Mouse (Mus musculus): Measurements from ENCODE around the gene Best1. TPM values are rescaled to one million over a fixed set of nuclear protein-coding genes. Genes with fewer than 3 reads are reported as not detected.

The Best1 gene
- total and polyA plus RNA-seq, 2 experiments from 2014 or later: 2.9 to 4.1 TPM

DNA sequence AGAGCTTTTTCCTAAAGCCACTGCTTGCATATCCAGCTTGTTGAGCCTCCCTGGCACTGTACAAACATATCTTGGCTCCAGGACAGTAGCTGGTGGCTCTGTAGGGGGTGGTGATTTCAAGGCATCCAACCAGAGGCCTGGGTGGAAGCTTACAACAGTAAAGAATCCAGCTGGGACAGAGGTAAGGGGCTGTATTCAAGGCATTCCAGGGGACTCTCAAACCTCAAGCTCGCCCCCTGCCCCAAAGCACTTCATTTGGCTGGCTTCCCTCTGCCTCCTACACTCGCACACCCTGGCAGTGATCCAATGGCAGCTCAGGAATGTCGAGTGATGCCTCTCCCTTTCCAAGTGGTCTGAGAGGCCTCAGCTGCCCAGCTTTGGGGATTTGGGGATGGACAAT is 37.5 kb upstream of the Best1 start:
- no peak for TF ChIP-seq CTCF (IDR thresholded peaks at IDR 0.05)
- no peaks in the 10 kb centered on the region for H3K36me3 ChIP-seq (ENCODE audit: insufficient read depth, low read length)
- H3K27me3 ChIP-seq (ENCODE audit: insufficient read depth, low read length): no peaks in the 10 kb centered on the region
- peak; percentile 36 for DNase-seq (ENCODE audit: low spot score)
- peaks cover 6% of the 10 kb centered on the region for H3K4me1 ChIP-seq (ENCODE audit: insufficient read depth, low read length)
- H3K9ac ChIP-seq (replicated peaks; ENCODE audit: low read length, poor library complexity, severe bottlenecking): no peak overlapping the region
- WGBS: 24% methylated on average over 3 of the region's 3 CpGs
- no peak overlapping the region for H3K27ac ChIP-seq (ENCODE audit: low read depth, low read length)
- no peaks in the 10 kb centered on the region for H3K9me3 ChIP-seq (ENCODE audit: low read length)
- H3K4me2 ChIP-seq (ENCODE audit: low read depth, low read length, poor library complexity, severe bottlenecking): no peak overlapping the region
- no peak for ATAC-seq (ENCODE audit: low FRiP score)
- no peak overlapping the region for H3K4me3 ChIP-seq (ENCODE audit: low read depth, low read length)

DNA sequence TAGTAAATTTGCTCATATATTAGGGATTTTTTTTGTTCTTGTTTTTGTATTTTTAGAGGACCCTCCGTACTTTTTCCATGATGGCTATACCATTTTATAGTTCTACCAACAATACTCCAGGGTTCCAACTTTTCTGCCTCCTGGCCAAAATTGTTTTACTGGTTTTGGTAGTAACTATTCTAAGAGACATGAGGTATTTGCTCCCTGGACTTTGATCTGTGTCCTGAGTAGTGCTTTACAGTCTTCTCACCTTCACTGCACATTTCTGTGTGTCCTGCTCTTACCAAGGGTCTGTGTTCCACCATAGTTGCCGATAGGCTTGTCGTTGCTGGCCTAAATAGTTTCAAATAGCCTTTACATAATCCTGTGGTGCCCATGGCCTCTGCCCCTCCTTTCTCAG is 36.9 kb upstream of the Best1 start:
- no peaks in the 10 kb centered on the region for H3K27me3 ChIP-seq (ENCODE audit: insufficient read depth, low read length)
- H3K9ac ChIP-seq (replicated peaks; ENCODE audit: low read length, poor library complexity, severe bottlenecking): no peak overlapping the region
- H3K27ac ChIP-seq (ENCODE audit: low read depth, low read length): no peak overlapping the region
- no peaks in the 10 kb centered on the region for H3K36me3 ChIP-seq (ENCODE audit: insufficient read depth, low read length)
- no peak for TF ChIP-seq CTCF (IDR thresholded peaks at IDR 0.05)
- H3K9me3 ChIP-seq (ENCODE audit: low read length): no peaks in the 10 kb centered on the region
- ATAC-seq (ENCODE audit: low FRiP score): no peak
- 75% methylated on average over 3 of the region's 3 CpGs for WGBS
- no peak for DNase-seq (ENCODE audit: low spot score)
- no peak overlapping the region for H3K4me3 ChIP-seq (ENCODE audit: low read depth, low read length)
- H3K4me1 ChIP-seq (ENCODE audit: insufficient read depth, low read length): peaks cover 6% of the 10 kb centered on the region
- H3K4me2 ChIP-seq (ENCODE audit: low read depth, low read length, poor library complexity, severe bottlenecking): no peak overlapping the region

DNA sequence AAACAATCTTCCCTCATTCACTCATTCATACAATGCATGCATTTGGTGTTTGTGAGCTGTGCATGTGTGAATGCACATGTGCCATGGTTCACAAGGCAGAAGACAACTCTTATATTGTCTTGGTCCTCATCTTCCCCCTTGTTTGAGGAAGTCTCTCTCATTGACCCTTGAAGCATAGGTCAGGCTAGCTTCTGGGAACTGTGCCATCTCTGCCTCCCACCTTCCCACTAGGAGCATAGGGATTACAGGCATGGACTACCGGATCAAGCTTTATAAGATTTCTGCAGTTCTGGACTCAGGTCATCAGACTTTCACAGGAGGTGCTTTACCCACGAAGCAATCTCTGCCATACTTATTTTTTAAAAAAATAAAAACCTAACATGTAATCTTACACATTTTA is 36.1 kb upstream of the Best1 start:
- DNase-seq (ENCODE audit: low spot score) (no peak), ATAC-seq (ENCODE audit: low FRiP score) (no peak)
- H3K4me1 ChIP-seq (ENCODE audit: insufficient read depth, low read length): no peaks in the 10 kb centered on the region; the same call in 1 of the 2 replicates
- H3K4me3 ChIP-seq (ENCODE audit: low read depth, low read length): no peak overlapping the region
- H3K9me3 ChIP-seq (ENCODE audit: low read length): no peaks in the 10 kb centered on the region
- H3K27me3 ChIP-seq (ENCODE audit: insufficient read depth, low read length): no peaks in the 10 kb centered on the region
- WGBS: 51% methylated on average over 2 of the region's 2 CpGs
- no peak overlapping the region for H3K27ac ChIP-seq (ENCODE audit: low read depth, low read length)
- peaks cover 1% of the 10 kb centered on the region; the same call in 1 of the 2 replicates for H3K36me3 ChIP-seq (ENCODE audit: insufficient read depth, low read length)
- H3K9ac ChIP-seq (replicated peaks; ENCODE audit: low read length, poor library complexity, severe bottlenecking): no peak overlapping the region
- no peak overlapping the region for H3K4me2 ChIP-seq (ENCODE audit: low read depth, low read length, poor library complexity, severe bottlenecking)
- no peak for TF ChIP-seq CTCF (IDR thresholded peaks at IDR 0.05)

DNA sequence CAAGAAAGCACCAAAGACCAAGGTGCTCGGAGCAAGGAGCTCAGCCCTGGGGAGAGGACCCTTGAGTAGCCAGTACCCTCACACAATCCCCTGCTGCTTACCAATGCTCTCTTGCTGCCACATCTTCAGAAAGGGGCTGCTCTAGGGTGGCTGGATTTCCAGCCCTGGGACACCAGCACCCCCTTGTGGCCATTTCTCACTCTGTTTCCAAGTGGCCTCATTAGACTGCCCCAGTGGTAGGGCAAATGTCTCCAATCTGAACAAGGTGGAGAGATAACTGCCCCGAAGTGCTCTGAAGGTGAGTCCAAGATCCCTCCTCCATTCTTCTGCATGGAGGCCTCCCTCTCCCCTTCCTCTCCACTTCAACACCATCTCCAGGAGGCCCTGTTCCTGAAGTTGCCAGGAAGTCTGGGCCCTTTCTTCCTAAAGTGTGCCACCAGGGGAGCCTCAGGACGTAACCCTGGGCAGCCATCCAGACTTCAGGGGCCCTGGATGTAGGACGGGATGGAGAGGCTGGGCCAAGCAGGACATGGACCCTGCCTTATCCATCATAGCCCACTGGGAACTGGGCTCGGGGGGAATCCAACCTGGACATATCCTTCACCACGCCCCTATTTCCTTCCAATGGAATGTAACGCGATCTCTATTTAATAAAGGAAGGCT is 33.5 kb upstream of the Best1 start:
- 55% methylated on average over 8 of the region's 8 CpGs for WGBS
- no peak overlapping the region for H3K27ac ChIP-seq (ENCODE audit: low read depth, low read length)
- peaks cover 12% of the 10 kb centered on the region; the same call in 1 of the 2 replicates for H3K36me3 ChIP-seq (ENCODE audit: insufficient read depth, low read length)
- no peaks in the 10 kb centered on the region for H3K9me3 ChIP-seq (ENCODE audit: low read length)
- DNase-seq (ENCODE audit: low spot score) (peak; percentile 69), ATAC-seq (ENCODE audit: low FRiP score) (peak; percentile 41)
- H3K4me2 ChIP-seq (ENCODE audit: low read depth, low read length, poor library complexity, severe bottlenecking): no peak overlapping the region
- no peak overlapping the region for H3K4me3 ChIP-seq (ENCODE audit: low read depth, low read length)
- no peak overlapping the region for H3K9ac ChIP-seq (replicated peaks; ENCODE audit: low read length, poor library complexity, severe bottlenecking)
- no peaks in the 10 kb centered on the region for H3K4me1 ChIP-seq (ENCODE audit: insufficient read depth, low read length)
- TF ChIP-seq CTCF (IDR thresholded peaks at IDR 0.05): peak; percentile 85
- H3K27me3 ChIP-seq (ENCODE audit: insufficient read depth, low read length): no peaks in the 10 kb centered on the region

DNA sequence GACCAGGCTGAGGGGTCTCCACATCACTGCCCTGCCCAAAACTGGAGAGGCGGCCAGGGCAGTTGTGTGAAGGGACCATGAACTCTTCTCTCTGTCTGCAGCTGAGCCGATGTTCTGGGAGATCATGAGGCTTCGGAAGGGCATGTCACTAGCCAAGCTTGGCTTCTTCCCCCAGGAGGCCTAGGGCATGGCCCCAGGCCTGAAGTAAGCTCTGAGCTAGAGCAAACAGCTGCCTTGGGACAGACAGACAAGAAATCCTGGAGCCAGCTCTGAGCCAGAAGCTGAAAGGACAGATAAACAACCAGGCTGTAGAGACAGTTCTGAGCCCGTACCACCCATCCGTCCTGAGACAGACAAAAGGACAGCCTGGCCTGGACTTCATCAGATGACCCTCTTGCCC is 32.9 kb upstream of the Best1 start:
- Histone ChIP-seq H3K4me2 (ENCODE audit: low read depth, low read length, poor library complexity, severe bottlenecking) (no peak overlapping the region), H3K4me3 (ENCODE audit: low read depth, low read length) (no peak overlapping the region), H3K4me1 (ENCODE audit: insufficient read depth, low read length) (no peaks in the 10 kb centered on the region), H3K27me3 (ENCODE audit: insufficient read depth, low read length) (no peaks in the 10 kb centered on the region), H3K9ac (replicated peaks; ENCODE audit: low read length, poor library complexity, severe bottlenecking) (no peak overlapping the region), H3K36me3 (ENCODE audit: insufficient read depth, low read length) (peaks cover 14% of the 10 kb centered on the region; the same call in 1 of the 2 replicates), H3K9me3 (ENCODE audit: low read length) (no peaks in the 10 kb centered on the region), H3K27ac (ENCODE audit: low read depth, low read length) (no peak overlapping the region)
- 68% methylated on average over 5 of the region's 5 CpGs for WGBS
- DNase-seq (ENCODE audit: low spot score) (no peak), ATAC-seq (ENCODE audit: low FRiP score) (no peak)
- TF ChIP-seq CTCF (IDR thresholded peaks at IDR 0.05): no peak

DNA sequence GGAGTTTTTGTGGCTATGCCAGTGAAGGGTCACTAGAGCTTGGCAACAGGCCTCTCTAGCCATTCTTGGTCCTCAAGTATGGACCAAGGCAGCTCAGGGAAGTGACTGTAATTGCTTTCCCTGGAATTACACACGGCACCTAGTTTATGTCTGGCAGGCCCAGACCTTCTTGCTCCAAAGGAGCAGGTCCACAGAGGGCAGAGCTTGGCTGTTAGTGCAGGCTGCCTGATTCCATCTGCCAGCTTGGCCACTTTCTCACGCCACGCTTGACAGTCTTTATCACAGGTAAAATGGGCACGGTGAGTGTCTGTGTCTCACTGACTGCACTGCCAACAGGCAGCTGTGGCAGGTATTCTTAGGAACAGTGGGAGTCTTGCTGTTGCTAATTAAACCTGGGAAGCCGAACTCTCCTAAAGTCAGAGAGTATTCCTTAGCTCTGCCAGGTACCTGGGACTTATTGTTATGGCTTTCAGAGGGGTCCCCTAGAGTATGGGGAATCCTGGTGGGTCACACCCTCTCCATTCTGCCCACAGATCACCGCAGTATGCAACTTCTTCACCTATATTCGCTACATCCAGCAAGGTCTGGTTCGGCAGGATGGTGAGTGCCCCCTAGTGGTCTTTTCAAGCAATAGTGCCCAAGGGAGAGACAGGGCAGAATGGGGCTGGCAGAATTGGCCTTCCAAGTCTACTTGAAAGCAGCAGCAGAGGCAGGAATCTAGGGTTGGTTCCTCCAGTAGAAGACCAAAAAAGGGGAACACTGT is 32.0 kb upstream of the Best1 start:
- peak; percentile 91 for TF ChIP-seq CTCF (IDR thresholded peaks at IDR 0.05)
- Histone ChIP-seq H3K4me1 (ENCODE audit: insufficient read depth, low read length) (no peaks in the 10 kb centered on the region), H3K27ac (ENCODE audit: low read depth, low read length) (no peak overlapping the region), H3K4me3 (ENCODE audit: low read depth, low read length) (no peak overlapping the region), H3K27me3 (ENCODE audit: insufficient read depth, low read length) (no peaks in the 10 kb centered on the region), H3K36me3 (ENCODE audit: insufficient read depth, low read length) (peaks cover 14% of the 10 kb centered on the region; the same call in 1 of the 2 replicates), H3K9ac (replicated peaks; ENCODE audit: low read length, poor library complexity, severe bottlenecking) (no peak overlapping the region; the same call in 1 of the 2 replicates), H3K9me3 (ENCODE audit: low read length) (no peaks in the 10 kb centered on the region), H3K4me2 (ENCODE audit: low read depth, low read length, poor library complexity, severe bottlenecking) (no peak overlapping the region)
- ATAC-seq (ENCODE audit: low FRiP score) (peak; percentile 52), DNase-seq (ENCODE audit: low spot score) (peak; percentile 77)
- 39% methylated on average over 8 of the region's 8 CpGs for WGBS
